ENCODE assay signal across 9 mouse cellular contexts in genomic region chr14:16200969-16201638, GRCm38 (mm10). TPM values are rescaled to one million over a fixed set of nuclear protein-coding genes. Genes with fewer than 3 reads are reported as not detected.
DNase-seq lines count a peak whose midpoint lies in the region; ATAC-seq lines count a peak whose summit lies in the region.
"Had no signal": no experiment of that assay in that cellular context is flagged by ENCODE, and none has a peak within 500 bp of the region (broad histone marks: within the 10 kb centered on the region; RNA-seq: fewer than 3 reads in every experiment).

No protein-coding gene starts in this region.

- peak; percentile 9 for DNase-seq in liver
- DNase-seq in liver, embryonic 11.5 days (ENCODE audit: low spot score): no peak
- DNase-seq in cerebellum, postnatal 14 days: peak; percentile 91 to 94
- DNase-seq in hindbrain, embryonic 10.5 days (ENCODE audit: low spot score): peak; percentile 40
- peak; percentile 52 for DNase-seq in layer of hippocampus, adult 9-10 months (ENCODE audit: low spot score)
- no peak for DNase-seq in thymus, postnatal 25 days

- H3K27ac ChIP-seq in liver, embryonic 11.5 days (ENCODE audit: low read depth, low read length): no peak overlapping the region
- 0 out of 2 replicates have a peak overlapping the region, but pooled peaks have one; percentile 63 for H3K27ac ChIP-seq in hindbrain, embryonic 10.5 days
- H3K27ac ChIP-seq in midbrain, embryonic 16.5 days (ENCODE audit: low read length): peak overlapping the region; percentile 47
- H3K27ac ChIP-seq: liver, embryonic 14.5 days had no signal

- H3K36me3 ChIP-seq in liver, embryonic 11.5 days (ENCODE audit: control insufficient read depth, insufficient read depth, low read length): no peaks in the 10 kb centered on the region
- no peaks in the 10 kb centered on the region for H3K36me3 ChIP-seq in hindbrain, embryonic 10.5 days
- H3K36me3 ChIP-seq in midbrain, embryonic 16.5 days (ENCODE audit: control insufficient read depth, insufficient read depth, low read length): no peaks in the 10 kb centered on the region

- H3K4me1 ChIP-seq in liver, embryonic 11.5 days (replicated peaks; ENCODE audit: control insufficient read depth, insufficient read depth, low read length): no peaks in the 10 kb centered on the region
- H3K4me1 ChIP-seq in hindbrain, embryonic 10.5 days (replicated peaks): peaks cover 13% of the 10 kb centered on the region
- H3K4me1 ChIP-seq in midbrain, embryonic 16.5 days (ENCODE audit: control insufficient read depth, insufficient read depth, low read length): peaks cover 10% of the 10 kb centered on the region

- no peaks in the 10 kb centered on the region for H3K27me3 ChIP-seq in liver, embryonic 11.5 days (replicated peaks; ENCODE audit: control insufficient read depth, insufficient read depth, low read length)
- no peaks in the 10 kb centered on the region for H3K27me3 ChIP-seq in hindbrain, embryonic 10.5 days (ENCODE audit: insufficient read depth, poor library complexity, severe bottlenecking)
- no peaks in the 10 kb centered on the region for H3K27me3 ChIP-seq in midbrain, embryonic 16.5 days (ENCODE audit: control insufficient read depth, insufficient read depth, low read depth, low read length)

- 56% methylated on average over 8 of the region's 8 CpGs for whole genome bisulfite sequencing in liver, embryonic 11.5 days
- WGBS in hindbrain, embryonic 10.5 days: 35% methylated on average over 8 of the region's 8 CpGs
- WGBS in midbrain, embryonic 16.5 days: 4% methylated on average over 8 of the region's 8 CpGs

- no peak for ATAC-seq in liver, embryonic 11.5 days (replicated peaks; ENCODE audit: low FRiP score)
- peak; percentile 95 for ATAC-seq in midbrain, embryonic 16.5 days
- no peak for ATAC-seq in CD4-positive, CD25-positive, alpha-beta regulatory T cell, adult 4 months

- H3K9ac ChIP-seq in liver, embryonic 11.5 days (ENCODE audit: low read depth, low read length): no peak overlapping the region
- H3K9ac ChIP-seq in midbrain, embryonic 16.5 days (ENCODE audit: low read depth, low read length): no peak overlapping the region
- H3K9ac ChIP-seq: liver, embryonic 14.5 days had no signal

- no peak overlapping the region for H3K4me3 ChIP-seq in liver, embryonic 11.5 days (ENCODE audit: low read depth, low read length)
- H3K4me3 ChIP-seq in hindbrain, embryonic 10.5 days: 0 out of 2 replicates have a peak overlapping the region, but pooled peaks have one; percentile 9
- H3K4me3 ChIP-seq in midbrain, embryonic 16.5 days (ENCODE audit: low read depth, low read length): no peak overlapping the region; the same call in 1 of the 2 replicates

- no peak overlapping the region for H3K4me2 ChIP-seq in liver, embryonic 11.5 days
- peak overlapping the region; percentile 35 for H3K4me2 ChIP-seq in midbrain, embryonic 16.5 days (ENCODE audit: low read length)

- no peaks in the 10 kb centered on the region for H3K9me3 ChIP-seq in liver, embryonic 11.5 days (ENCODE audit: control insufficient read depth, low read length)
- no peaks in the 10 kb centered on the region for H3K9me3 ChIP-seq in hindbrain, embryonic 10.5 days
- no peaks in the 10 kb centered on the region for H3K9me3 ChIP-seq in midbrain, embryonic 16.5 days (replicated peaks; ENCODE audit: control insufficient read depth, low read length, poor library complexity, severe bottlenecking)

RNA-seq across cellular contexts. Expression of gene Ngly1, which starts 48.0 kb away (rescaled TPM):
- polyA plus RNA-seq in liver, embryonic 11.5 days (2014; fragmentation: Nextera tagmentation; extraction: Ambion mirVana): 25.7 and 29.3 TPM in 2 replicates
- 14.9 and 15.6 TPM in 2 replicates for polyA plus RNA-seq in hindbrain, embryonic 10.5 days (2016; fragmentation: Nextera tagmentation; extraction: Ambion mirVana)
- 24.6 and 26.1 TPM in 2 replicates for polyA plus RNA-seq in midbrain, embryonic 16.5 days (2015; fragmentation: Nextera tagmentation; extraction: Ambion mirVana)
- 10 to 100 TPM; 86.1 to 92.0 TPM for polyA plus RNA-seq in CD4-positive, CD25-positive, alpha-beta regulatory T cell, adult 4 months (2017; shearing (Covaris generic))

RNA-seq across cellular contexts. Expression of gene Oxsm, which starts 48.5 kb away (rescaled TPM):
- polyA plus RNA-seq in liver, embryonic 11.5 days (2014; fragmentation: Nextera tagmentation; extraction: Ambion mirVana): 2.6 and 2.9 TPM in 2 replicates
- 1.6 and 2.0 TPM in 2 replicates for polyA plus RNA-seq in hindbrain, embryonic 10.5 days (2016; fragmentation: Nextera tagmentation; extraction: Ambion mirVana)
- 2.5 and 2.8 TPM in 2 replicates for polyA plus RNA-seq in midbrain, embryonic 16.5 days (2015; fragmentation: Nextera tagmentation; extraction: Ambion mirVana)
- polyA plus RNA-seq in CD4-positive, CD25-positive, alpha-beta regulatory T cell, adult 4 months (2017; shearing (Covaris generic)): 1 to 10 TPM; 4.8 to 9.5 TPM

Comparison
In these comparisons a context has a peak if more than half of its experiments do, and no peak if none do; other contexts are left out.
1. DNase-seq: peak in liver (single experiment), cerebellum, postnatal 14 days (2 of 2), hindbrain, embryonic 10.5 days (single experiment) and layer of hippocampus, adult 9-10 months (single experiment); none in liver, embryonic 11.5 days (single experiment) and thymus, postnatal 25 days (single experiment).